Mouse (Mus musculus) heart, adult 18-20 months (tissue): ENCODE measurements around the gene Rps6kl1. TPM values are rescaled to one million over a fixed set of nuclear protein-coding genes. Genes with fewer than 3 reads are reported as not detected.

Experiments used
- DNase-seq, 2 experiments: peaks; one replicate each; pipeline ENCODE4 v3.0.0; 2021 to 2022; ENCODE audit warnings: mixed read lengths in 1 of 2
- total RNA-seq, 2 experiments: library from RNA; stranded (reverse); gene quantifications; 2 replicates each; pipeline ENCODE4 v1.2.3; 2021

The Rps6kl1 gene
- total RNA-seq, 2 experiments from 2014 or later = 1.4 to 2.1 TPM

DNA sequence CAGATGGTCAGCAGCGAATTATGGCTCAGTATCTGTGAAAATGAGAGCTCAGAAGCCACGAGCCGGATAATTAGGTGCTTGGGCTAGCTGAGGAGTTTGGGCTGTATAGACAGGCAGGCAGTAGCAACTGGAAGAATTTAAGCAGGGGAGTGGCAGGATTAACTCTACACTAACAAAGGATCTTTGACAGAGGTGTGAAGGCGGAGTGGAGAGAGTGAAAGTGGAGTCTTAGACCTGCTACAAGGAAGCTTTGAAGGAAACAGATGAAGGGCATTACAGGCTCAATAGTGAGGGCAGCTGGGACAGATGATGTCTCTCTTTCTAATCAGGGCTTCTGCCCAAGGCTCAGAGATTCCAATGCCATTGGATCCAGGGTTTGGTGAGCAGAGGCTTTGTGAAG, 41.6 kb downstream of the Rps6kl1 start:
- no peak for DNase-seq

DNA sequence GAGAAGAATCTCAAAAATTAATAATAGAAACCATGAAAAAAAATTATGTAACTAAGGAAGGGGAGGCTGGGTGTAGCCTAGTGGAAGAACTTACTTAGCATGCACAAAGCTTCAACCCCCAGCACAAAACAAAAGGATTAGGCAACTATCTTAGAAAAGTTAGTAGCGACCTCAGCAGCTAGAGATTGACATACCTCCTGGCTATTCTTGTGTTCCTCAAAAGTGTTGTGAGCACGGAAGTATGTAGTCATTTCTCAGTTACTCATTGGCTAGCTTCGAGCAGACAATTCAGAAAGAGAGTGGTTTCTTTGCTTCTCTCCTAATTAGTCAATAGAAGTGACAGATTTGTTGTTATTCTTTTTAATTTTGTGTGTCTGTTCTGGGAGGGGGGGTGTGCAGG, 42.4 kb downstream of the Rps6kl1 start:
- no peak for DNase-seq

DNA sequence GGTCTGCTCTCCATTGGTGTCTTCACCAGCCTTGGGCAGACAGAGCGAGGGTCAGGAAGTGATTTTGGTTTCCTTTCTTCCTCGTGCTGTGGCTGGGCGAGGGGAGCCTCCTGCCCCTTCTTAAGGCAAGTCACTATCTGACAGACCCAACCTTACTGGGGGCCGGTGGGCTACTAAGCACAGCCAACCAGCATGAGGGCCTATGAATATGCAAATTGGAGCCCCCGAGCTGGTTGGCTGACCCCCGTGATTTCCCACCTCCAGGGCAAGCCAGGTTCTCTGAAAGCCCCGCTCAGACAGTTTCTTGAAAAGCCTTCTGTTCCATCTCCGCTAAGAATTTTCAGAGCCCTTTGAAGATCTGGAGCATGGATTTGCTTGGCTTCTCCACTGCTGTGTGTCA, 44.8 kb downstream of the Rps6kl1 start:
- no peak for DNase-seq

DNA sequence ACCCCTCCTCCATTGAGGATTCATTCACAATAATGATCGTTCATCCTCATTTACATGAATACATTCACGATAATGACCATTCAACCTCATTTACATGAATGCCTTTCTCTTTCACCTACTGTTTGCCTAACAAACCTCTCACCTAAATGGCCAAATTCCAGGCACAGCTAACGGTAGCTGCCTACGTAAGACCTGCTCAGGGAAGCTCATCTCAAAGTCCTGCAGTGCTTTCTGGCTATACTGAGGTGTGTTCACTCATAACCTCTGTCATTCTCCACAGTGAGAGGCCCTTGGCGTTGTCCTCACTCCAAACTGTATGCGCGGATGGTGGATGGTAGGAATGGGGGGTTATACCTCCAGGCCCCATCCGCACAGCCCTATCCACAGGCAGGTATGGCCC, 46.3 kb downstream of the Rps6kl1 start:
- DNase-seq = no peak

DNA sequence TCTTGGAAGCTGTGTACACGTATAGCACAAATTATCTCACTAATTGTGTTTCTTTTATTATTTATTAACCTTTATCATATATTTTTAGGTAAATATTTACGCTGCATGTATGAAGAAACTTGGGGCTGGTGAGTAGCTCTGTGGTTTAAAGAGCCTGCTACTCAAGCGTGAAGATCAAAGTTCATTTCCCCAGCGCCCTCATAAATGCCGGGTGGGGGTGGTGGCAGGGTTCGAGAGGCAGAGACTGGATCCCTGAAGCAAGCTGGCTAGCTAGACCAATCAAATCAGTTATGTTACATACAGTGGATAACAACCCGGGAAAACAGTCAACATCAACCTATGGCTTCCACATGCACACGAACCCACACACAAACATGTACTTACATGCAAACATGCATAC, 48.0 kb downstream of the Rps6kl1 start:
- no peak for DNase-seq

DNA sequence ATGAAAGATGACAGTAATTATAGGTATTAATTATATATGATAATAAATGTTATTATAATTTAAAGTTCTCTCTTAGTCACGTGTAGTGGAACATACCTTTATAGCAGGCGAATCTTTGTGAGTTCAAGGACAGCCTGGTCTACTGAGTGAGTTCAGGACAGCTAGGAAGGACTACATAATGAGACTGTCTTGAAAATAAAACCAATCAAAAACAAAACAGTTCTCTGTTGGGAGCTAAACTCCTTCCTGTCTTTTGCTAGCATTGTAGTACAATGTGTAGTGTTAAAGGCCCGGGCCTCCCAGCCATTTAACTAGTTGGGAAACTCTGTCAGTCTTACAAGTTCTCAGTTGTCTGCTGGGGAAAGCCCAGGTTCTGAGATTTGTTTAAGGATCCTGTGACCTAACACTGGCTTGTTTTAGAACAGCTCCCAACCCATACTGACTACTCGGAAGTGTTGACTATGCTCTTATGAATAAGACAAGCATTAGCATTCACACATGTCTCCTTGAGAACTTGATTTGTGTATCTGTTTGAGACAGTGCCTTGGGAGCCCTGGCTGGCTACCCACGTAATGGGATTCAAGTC, 49.5 kb downstream of the Rps6kl1 start:
- DNase-seq = no peak

DNA sequence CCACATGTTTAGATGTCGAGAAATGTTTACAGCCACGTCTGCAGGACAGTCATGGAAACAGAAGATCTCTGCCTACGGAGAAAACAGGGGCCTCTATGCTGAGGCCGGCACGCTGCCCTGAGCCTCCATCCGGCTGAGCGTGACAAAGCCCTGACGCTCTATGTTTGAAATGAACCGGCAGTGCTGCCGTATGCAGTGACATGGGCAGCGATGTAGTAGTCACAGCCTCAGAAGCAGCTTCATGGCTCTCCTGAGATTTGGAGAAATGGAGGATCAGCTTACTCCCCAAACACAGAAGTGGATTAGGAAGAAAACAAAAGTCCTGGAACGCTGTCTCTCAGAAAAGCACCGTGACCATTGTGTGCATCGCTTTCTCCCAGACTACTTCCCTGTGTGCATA, 50.1 kb downstream of the Rps6kl1 start:
- no peak for DNase-seq

DNA sequence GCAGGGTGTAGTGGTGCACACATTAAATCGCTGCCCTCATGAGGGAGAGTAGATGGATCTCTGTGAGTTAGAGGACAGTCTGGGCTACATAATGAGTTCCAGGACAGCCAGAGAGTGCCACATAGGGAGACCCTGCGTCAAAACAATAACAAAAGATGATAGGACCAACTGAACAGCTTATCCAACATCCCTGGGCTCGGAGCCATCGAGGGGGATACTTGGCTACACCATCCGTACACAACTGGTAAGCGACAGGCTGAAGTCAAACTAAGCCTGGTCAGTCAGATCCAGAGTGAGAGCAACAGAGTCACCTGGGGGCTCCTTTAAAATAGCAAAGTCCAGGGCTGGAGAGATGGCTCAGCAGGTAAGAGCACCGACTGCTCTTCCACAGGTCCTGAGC, 55.2 kb downstream of the Rps6kl1 start:
- DNase-seq = no peak

DNA sequence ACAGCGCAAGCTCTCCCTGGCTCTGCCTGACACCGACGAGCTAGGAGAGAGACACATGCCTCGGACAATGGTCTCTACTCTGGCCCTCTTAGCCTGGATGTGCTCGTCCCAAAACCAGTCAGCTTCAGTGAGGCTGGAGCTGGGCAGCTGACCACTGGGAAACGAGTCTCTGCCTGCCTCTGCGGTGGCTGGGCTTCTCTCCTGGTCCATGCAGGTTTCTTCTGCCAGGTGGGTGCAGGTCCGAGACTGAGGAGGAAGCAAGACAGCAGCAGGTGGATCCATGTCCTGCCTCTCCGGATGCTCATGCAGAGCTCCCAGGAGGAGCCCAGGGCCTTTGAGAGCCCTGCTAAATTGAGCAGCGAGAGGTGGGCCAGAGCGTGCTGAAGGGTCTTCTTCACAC, 55.9 kb downstream of the Rps6kl1 start:
- no peak for DNase-seq

DNA sequence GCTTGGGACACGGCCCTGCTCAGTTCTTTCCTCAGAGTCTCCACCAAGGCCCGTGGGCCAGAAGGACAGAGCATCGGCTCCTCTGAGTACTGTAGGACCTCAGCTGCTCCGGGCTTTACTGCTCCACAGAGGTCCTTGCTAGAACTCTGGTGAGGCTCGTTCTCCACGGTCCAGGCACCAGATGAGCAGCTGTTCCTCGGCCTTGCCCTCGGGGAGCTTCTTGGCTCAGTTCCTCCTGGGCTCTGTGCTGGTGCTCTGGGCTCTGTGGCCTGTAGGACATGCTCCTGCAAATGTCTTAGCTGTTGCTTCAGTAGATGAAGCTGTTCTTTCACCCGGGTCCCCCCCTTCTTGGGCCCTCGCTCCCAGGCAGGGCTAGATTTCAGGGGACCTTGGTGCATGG, 56.4 kb downstream of the Rps6kl1 start:
- peak; percentile 57 to 62 for DNase-seq

DNA sequence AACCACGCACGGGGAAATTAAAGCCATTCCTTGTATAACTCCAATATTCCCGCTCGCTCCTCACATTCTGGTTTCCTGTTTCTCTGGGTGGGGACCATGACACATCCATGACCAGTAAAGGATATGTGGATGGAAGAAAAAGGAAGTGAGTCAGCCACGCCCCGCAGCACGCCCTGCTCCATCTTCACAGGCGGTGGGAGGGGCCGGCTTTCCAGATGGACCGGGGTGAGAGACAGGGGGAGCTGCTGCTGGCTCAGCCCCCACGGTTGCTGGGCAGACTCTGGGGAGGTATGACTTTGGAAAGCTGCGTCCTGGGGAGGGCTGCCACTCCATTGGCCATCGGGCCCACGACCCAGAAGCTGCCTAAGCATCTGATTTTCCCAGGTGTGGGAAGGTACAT, 57.1 kb downstream of the Rps6kl1 start:
- peak; percentile 72 to 83 for DNase-seq

DNA sequence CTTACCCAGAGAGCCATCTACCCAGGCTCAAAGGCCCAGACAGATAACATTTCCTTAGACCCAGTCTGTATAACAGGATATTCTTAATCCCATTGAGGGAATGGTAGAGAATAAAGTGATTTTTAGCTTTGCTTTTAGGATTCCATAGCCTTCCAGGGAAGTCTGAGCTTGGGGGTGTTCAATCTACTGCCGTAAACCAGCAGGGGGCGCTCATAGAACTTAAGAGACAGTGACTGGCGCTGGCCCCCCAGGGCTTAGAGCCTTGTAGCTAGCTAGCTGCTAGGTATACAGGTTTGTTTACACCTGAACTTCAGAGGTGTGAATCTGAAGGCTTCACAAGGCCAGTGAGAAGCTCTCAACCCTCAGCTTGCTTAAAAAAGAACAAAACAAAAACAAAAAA, 58.9 kb downstream of the Rps6kl1 start:
- peak; percentile 69 to 89 for DNase-seq

DNA sequence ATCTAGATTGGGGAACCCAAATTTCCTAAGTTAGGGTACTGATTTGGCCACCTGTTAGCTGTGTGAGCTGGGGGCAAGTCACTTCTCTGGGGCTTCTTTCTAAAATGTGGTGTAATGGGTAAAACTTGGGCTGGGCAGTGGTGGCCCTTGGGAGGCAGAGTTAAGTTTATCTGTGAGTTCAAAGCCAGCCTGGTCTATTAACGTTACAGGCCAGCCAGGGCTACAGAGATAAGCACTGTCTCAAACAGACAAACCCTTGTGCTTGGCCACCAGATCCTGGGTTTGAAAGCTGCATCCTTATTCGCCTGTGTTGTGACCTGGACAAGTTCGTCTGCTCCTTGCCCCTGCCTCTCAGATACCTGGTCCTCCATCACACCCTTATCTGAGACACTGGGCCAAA, 59.9 kb downstream of the Rps6kl1 start:
- DNase-seq = no peak

DNA sequence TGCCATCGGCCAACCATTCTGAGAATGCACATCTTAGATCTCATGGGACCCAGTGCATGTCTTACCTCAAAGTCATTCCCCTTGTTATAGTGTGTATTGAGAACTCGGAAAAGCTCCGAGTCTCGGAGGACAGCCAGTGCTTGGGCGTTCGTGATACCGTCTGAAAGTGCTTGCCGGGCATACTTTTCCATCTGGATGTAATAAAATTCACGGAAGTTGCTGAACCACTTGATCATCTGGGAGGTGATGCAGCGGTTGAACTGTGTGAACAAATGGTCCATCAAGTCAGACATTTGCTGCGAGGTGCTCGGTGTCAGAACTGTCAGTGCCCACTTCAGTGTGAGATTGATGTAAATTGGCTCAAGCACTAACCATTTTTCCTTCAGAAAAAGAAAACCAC, 63.2 kb downstream of the Rps6kl1 start:
- DNase-seq = no peak

Other genes starting within 250 kb of the Rps6kl1 start
- gene Fcf1, start 180.4 kb downstream of the Rps6kl1 start, total RNA-seq = 10 to 100 TPM; 38.0 to 46.1 TPM
- 10 to 100 TPM; 40.8 to 50.3 TPM for gene Arel1, start 180.4 kb downstream of the Rps6kl1 start, total RNA-seq
- 10 to 100 TPM; 27.0 to 29.4 TPM for gene Ylpm1, start 154.9 kb downstream of the Rps6kl1 start, total RNA-seq
- gene Prox2, start 40.5 kb downstream of the Rps6kl1 start, total RNA-seq = 1 to 10 TPM; 1.5 to 2.6 TPM
- 100 to 1,000 TPM; 759 to 769 TPM for gene Dlst, start 40.4 kb downstream of the Rps6kl1 start, total RNA-seq
- gene Pgf, start 26.5 kb upstream of the Rps6kl1 start, total RNA-seq = 1 to 10 TPM; 3.8 to 5.3 TPM
- gene Eif2b2, start 68.2 kb upstream of the Rps6kl1 start, total RNA-seq = 10 to 100 TPM; 43.5 to 48.3 TPM
- gene Mlh3, start 119.3 kb upstream of the Rps6kl1 start, total RNA-seq = 1 to 10 TPM; 7.9 to 9.5 TPM
- 10 to 100 TPM; 20.5 to 25.2 TPM for gene Acyp1, start 137.2 kb upstream of the Rps6kl1 start, total RNA-seq
- 1 to 10 TPM; 1.7 to 2.3 TPM for gene Zc2hc1c, start 137.3 kb upstream of the Rps6kl1 start, total RNA-seq
- 100 to 1,000 TPM; 119 to 125 TPM for gene Nek9, start 188.1 kb upstream of the Rps6kl1 start, total RNA-seq
- 100 to 1,000 TPM; 168 to 175 TPM for gene Tmed10, start 223.6 kb upstream of the Rps6kl1 start, total RNA-seq